Mouse (Mus musculus): ENCODE measurements at regions not wholly inside any gene's neighbourhood (a gene's known extent, or its start where the extent isn't known, plus 50 kb on each side); places are given as distances from the start of the nearest gene placed in this dataset.

DNA sequence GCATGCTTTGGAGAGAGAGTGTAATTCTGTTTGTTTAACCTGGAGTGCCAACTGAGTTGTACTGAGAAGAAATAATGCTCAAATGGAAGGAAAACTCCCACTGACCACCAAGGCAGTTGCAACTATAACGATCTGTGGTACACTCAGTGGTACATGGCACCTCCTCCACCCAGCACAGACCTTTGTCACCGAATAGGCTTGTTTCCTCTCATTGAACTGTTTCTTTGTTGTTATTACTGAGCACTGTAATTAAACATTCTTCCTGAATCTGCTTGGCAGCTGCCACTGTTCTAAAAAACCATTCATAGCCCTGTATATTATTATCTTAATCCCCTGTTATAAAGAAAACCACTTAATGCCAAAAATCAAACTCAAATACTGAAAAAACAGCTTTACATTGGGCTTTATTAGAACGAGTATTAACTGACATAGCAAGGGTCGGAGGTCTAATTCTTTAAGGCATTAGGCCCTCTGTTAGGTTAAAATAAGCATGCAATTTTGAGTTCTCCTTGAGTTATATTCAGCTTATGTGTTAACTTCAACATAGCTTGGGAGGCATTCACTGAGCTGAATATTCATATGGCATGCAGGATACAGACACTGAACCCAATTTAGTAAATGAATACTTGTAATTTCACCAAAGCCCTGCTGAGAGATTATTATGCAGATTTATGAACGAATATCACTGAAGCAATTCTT is 515.5 kb upstream of the Nr3c2 start:
- TF ChIP-seq POLR2A (IDR thresholded peaks at IDR 0.05; ENCODE audit: borderline replicate concordance, insufficient read depth, low read length) (no peak), CTCF (IDR thresholded peaks at IDR 0.05; ENCODE audit: borderline replicate concordance, insufficient read depth, low read depth, low read length) (no peak)
